Mouse (Mus musculus) heart, embryonic 14.5 days (tissue): ENCODE results near the gene Ing3. TPM values are rescaled to one million over a fixed set of nuclear protein-coding genes. Genes with fewer than 3 reads are reported as not detected.

Experiments used
- ATAC-seq: fragments of 200-750 bp; cut with Nextera tagmentation; 2 replicates; pipeline ENCODE4 v1.8.0; 2017; ENCODE audit warnings: low read depth, moderate TSS enrichment; ENCODE audit not compliant: insufficient number of reproducible peaks, insufficient read depth, low FRiP score
- H3K27ac ChIP-seq, 2 experiments: fragments of 200-500 bp in 1 of 2; fragments of 300-500 bp in 1 of 2; sonication (generic) in 1 of 2; replicated peaks in 1 of 2; 2 replicates each; pipeline ENCODE4 v1.5.1; 2012 to 2014; ENCODE audit warnings: low read depth in 2 of 2, low read length in 2 of 2, control low read depth in 1 of 2, mild to moderate bottlenecking in 1 of 2, mixed read lengths in 1 of 2; ENCODE audit not compliant: control insufficient read depth in 1 of 2, insufficient read depth in 1 of 2
- H3K27me3 ChIP-seq: fragments of 300-500 bp; sonication (generic); 2 replicates; pipeline ENCODE4 v1.6.1; 2014; ENCODE audit warnings: mild to moderate bottlenecking, low read length, control low read depth; ENCODE audit not compliant: control insufficient read depth, insufficient read depth
- H3K36me3 ChIP-seq: fragments of 300-500 bp; sonication (generic); 2 replicates; pipeline ENCODE4 v1.6.1; 2014; ENCODE audit warnings: mild to moderate bottlenecking, control low read depth, low read length, mixed read lengths; ENCODE audit not compliant: control insufficient read depth, insufficient read depth
- H3K4me1 ChIP-seq, 2 experiments: fragments of 200-500 bp in 1 of 2; fragments of 300-500 bp in 1 of 2; sonication (generic) in 1 of 2; 2 replicates each; pipeline ENCODE4 v1.6.1; 2012 to 2014; ENCODE audit warnings: low read length in 2 of 2, control low read depth in 1 of 2, mixed read lengths in 1 of 2; ENCODE audit not compliant: control insufficient read depth in 2 of 2, insufficient read depth in 2 of 2
- H3K4me2 ChIP-seq: fragments of 300-500 bp; sonication (generic); 2 replicates; pipeline ENCODE4 v1.6.1; 2014; ENCODE audit warnings: mild to moderate bottlenecking, low read length
- H3K4me3 ChIP-seq, 2 experiments: fragments of 200-500 bp in 1 of 2; fragments of 300-500 bp in 1 of 2; sonication (generic) in 1 of 2; 2 replicates each; pipeline ENCODE4 v1.5.1; 2012 to 2014; ENCODE audit warnings: low read length in 2 of 2, mild to moderate bottlenecking in 2 of 2, control low read depth in 1 of 2, low read depth in 1 of 2, moderate library complexity in 1 of 2; ENCODE audit not compliant: control insufficient read depth in 1 of 2, insufficient read depth in 1 of 2
- H3K9ac ChIP-seq: fragments of 300-500 bp; sonication (generic); 2 replicates; pipeline ENCODE4 v1.6.1; 2014; ENCODE audit warnings: mild to moderate bottlenecking, low read length
- H3K9me3 ChIP-seq: fragments of 300-500 bp; sonication (generic); 2 replicates; pipeline ENCODE4 v1.6.1; 2016; ENCODE audit warnings: low read length, control low read depth; ENCODE audit not compliant: control insufficient read depth
- WGBS: fragments of 180-500 bp; shearing (Covaris S2); extraction: QIAGEN DNeasy Blood & Tissue Kit; methylation state at CpG from one replicate; pipeline ENCODE4 v1.1.7; 2014; 5-methylcytosine and 5-hydroxymethylcytosine counted together
- polyA plus RNA-seq: library from polyadenylated mRNA; unstranded; fragments of >200 nt; fragmentation: Nextera tagmentation; extraction: Ambion mirVana; gene quantifications from 2 replicates; pipeline ENCODE4 v1.2.1, GENCODE M21; 2014

The Ing3 gene
- 30.6 and 31.9 TPM in 2 replicates for polyA plus RNA-seq

DNA sequence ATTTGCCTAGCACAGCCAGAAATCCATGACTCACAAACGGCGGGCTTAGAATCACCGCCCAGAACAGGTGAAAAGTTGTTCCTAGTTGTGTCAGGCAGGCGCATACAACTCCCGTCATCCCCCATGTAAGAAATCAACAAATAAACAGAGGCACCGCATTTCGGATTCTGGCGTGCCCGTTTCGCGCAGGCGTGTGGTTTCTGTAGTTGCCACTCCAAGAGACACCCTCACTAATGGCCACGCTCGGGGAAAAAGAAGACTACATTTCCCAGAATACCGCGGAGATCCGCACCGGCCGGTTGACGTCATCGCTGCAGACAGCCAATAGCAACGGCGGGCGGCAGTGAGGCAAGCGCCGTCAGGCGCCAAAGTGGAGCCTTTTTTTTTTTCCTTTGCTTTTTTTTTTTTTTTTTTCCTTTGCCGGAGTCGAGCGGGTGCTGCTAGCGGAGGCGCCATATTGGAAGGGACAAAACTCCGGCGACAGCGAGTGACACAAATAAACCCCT, at the start of gene Ing3:
Gene Ing3, plus strand, starts transcription at position 346 of the 506 bp plus-strand sequence.
- H3K27ac ChIP-seq: peak within 1 kb of the TSS; percentile 99
- H3K4me1 ChIP-seq: peaks cover 0 to 8% of the 10 kb centered on the region in 2 experiments; a peak in 2 of 4 replicates
- H3K36me3 ChIP-seq: peaks cover 29% of the 10 kb centered on the region
- peak; percentile 97 for ATAC-seq
- no peaks in the 10 kb centered on the region for H3K9me3 ChIP-seq
- peak within 1 kb of the TSS; percentile 78 for H3K4me2 ChIP-seq
- peak within 1 kb of the TSS; percentile 87 for H3K9ac ChIP-seq
- 0% methylated on average over 35 of the region's 35 CpGs for WGBS
- peak within 1 kb of the TSS; percentile 83 to 90 for H3K4me3 ChIP-seq
- no peaks in the 10 kb centered on the region for H3K27me3 ChIP-seq

DNA sequence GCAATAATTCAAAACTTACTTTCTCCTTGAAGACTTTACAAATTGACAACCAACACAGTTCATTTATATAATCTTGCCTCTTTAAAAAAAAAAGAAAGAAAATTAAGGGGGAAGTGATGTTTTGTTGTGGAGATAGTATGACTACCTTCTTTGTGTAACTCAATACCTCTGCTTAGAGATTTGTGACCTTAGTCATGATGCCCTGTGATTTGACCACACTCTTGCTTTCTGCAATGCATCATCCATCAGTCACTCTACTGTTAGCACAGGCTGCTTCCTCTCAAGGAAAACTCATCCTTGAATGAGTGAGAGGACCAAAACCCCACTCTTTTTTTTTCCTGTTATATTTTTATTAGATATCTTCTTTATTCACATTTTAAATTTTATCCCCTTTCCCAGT, 39.7 kb upstream of the Ing3 start:
- Histone ChIP-seq H3K4me3 (no peak overlapping the region), H3K27ac (no peak overlapping the region), H3K36me3 (no peaks in the 10 kb centered on the region), H3K9ac (no peak overlapping the region), H3K27me3 (no peaks in the 10 kb centered on the region), H3K4me2 (no peak overlapping the region), H3K9me3 (no peaks in the 10 kb centered on the region), H3K4me1 (no peaks in the 10 kb centered on the region)
- ATAC-seq: no peak

DNA sequence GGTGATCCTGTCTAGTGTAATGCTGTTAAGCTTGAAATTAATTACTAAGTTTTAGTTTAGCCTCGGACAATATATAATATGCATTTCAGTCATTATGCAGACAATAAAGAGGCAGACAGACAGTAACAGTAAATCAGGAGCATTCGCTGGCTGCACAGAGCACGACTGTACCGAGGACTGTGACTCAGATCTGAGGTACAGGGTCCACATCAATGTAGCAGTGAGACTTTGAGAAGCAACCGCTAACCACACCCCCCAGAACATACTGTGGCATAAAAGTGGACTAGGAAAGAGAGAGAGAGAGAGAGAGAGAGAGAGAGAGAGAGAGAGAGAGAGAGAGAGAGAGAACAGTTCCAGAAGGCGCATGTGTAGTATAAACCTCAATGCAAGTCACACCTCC, 38.6 kb upstream of the Ing3 start:
- Histone ChIP-seq H3K9ac (no peak overlapping the region), H3K4me3 (no peak overlapping the region), H3K27ac (no peak overlapping the region), H3K4me1 (no peaks in the 10 kb centered on the region), H3K4me2 (no peak overlapping the region), H3K27me3 (no peaks in the 10 kb centered on the region), H3K36me3 (no peaks in the 10 kb centered on the region), H3K9me3 (no peaks in the 10 kb centered on the region)
- no peak for ATAC-seq
- 83% methylated on average over 6 of the region's 6 CpGs for WGBS

DNA sequence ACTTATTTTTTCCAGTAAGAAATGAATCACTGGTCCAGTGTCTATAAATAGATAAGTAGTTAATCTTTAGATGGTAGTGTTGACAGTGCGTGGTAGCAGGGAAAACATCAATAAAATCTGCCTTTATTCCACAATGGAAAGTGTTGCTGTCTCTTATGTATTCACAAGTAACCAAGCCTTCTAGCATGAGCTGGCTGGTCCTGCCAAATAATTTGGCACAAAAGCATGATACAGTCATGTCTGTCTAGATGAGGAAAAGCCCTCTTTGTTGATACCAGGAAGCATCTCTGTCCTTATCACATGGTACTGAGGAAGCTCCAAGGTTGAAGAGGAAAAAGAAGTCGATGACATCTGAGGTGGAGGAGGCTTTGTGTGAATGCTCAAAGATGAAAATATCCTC, 32.8 kb upstream of the Ing3 start:
- Histone ChIP-seq H3K9me3 (no peaks in the 10 kb centered on the region), H3K4me1 (no peaks in the 10 kb centered on the region), H3K27ac (no peak overlapping the region), H3K9ac (no peak overlapping the region), H3K36me3 (no peaks in the 10 kb centered on the region), H3K27me3 (no peaks in the 10 kb centered on the region), H3K4me2 (no peak overlapping the region), H3K4me3 (no peak overlapping the region)
- 60% methylated on average over 2 of the region's 2 CpGs for WGBS
- no peak for ATAC-seq

DNA sequence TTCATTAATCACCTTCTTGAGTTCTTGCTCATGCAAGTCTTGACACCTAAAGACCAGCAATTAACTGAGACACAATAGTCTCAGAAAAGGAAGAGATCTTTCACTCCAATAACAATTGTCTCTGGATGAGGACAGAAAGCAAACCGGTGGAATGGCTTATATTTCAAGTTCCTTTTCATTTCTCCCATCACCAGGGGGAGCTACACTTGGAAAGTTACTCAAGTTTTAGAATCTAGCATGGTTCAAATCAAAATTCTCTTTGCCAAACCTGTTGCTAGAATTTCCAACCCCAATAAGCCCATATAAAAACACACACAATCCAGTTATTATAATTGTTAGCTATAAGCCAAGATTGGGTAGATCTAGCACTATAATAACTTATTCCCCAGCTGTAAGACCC, 25.2 kb upstream of the Ing3 start:
- Histone ChIP-seq H3K4me2 (no peak overlapping the region), H3K9ac (no peak overlapping the region), H3K4me3 (no peak overlapping the region), H3K9me3 (no peaks in the 10 kb centered on the region), H3K4me1 (no peaks in the 10 kb centered on the region), H3K27ac (no peak overlapping the region), H3K36me3 (no peaks in the 10 kb centered on the region), H3K27me3 (no peaks in the 10 kb centered on the region)
- WGBS: 26% methylated on average over 1 of the region's 1 CpGs
- ATAC-seq: no peak

DNA sequence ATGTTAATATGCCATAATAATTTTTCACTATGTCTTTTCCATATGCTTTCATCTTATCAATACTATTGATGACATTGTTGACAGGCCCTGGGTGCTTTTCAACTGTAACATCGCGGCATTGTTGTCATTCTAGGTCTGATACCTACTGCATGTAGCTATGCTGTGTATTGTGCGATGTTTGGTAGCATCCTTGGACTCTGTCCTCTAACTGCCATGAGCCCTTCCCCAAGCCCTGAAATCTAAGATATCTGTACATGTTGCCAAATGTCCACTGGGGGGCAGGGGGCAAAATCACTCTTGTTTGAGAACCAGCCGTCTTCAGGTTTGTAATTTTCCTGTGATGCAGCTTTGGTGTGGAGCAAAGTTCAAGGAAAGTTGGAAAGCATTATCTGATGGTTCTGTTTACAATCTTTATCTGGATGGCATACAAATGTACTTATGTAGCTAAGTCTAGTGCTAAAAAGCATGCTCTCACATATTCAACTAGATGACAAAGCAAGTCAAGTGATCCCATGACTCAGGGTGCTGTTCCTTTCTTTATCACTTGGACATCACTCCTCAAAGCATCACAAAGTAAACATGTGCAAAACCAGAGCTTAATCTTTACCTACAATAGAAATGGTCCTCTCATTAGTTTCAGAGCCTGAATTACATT, 11.3 kb upstream of the Ing3 start:
- Histone ChIP-seq H3K27me3 (no peaks in the 10 kb centered on the region), H3K4me1 (no peaks in the 10 kb centered on the region), H3K9me3 (no peaks in the 10 kb centered on the region), H3K4me2 (no peak overlapping the region), H3K27ac (no peak overlapping the region), H3K36me3 (no peaks in the 10 kb centered on the region), H3K9ac (no peak overlapping the region), H3K4me3 (no peak overlapping the region)
- ATAC-seq: no peak
- 71% methylated on average over 4 of the region's 4 CpGs for WGBS

DNA sequence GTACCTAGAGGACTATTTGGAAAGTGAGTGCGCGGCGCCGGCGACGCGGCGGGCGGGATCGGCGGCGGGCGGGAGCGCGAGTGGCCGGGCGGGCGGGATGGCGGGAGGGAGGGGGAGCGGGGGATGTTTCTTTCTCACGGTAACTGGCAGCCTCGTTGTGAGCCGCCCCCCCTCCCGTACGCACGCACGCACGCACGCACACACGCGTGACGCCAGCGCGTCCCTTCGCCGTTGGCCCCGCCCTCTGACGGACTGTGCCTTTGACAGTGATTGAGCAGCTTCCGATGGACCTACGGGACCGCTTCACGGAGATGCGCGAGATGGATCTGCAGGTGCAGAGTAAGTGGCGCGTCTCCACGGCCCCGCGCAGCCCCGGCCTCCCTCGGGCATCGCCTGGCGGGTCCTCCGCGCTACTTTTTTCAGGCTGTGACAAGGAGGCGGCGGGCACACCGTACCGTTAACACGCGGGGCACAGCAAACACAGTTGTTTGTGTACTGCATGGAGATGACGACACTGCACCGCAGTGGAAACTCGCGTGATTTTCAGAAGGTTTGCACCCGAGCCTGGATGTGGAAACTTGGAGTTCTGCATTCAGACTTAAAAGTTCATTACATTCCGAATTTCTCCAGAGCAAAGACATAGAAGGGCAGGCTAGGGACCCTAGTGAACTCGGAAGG, 539 bp downstream of the Ing3 start:
- peak overlapping the region; percentile 87 for H3K9ac ChIP-seq
- peak overlapping the region; percentile 99 for H3K27ac ChIP-seq
- ATAC-seq: peak; percentile 94
- peak overlapping the region; percentile 83 to 90 for H3K4me3 ChIP-seq
- H3K27me3 ChIP-seq: no peaks in the 10 kb centered on the region
- H3K4me2 ChIP-seq: peak overlapping the region; percentile 78
- peaks cover 35% of the 10 kb centered on the region for H3K36me3 ChIP-seq
- peaks cover 0 to 8% of the 10 kb centered on the region in 2 experiments; a peak in 2 of 4 replicates for H3K4me1 ChIP-seq
- WGBS: 1% methylated on average over 63 of the region's 68 CpGs
- H3K9me3 ChIP-seq: no peaks in the 10 kb centered on the region
